ENCODE assay signal across 14 mouse cellular contexts in the genomic region with DNA sequence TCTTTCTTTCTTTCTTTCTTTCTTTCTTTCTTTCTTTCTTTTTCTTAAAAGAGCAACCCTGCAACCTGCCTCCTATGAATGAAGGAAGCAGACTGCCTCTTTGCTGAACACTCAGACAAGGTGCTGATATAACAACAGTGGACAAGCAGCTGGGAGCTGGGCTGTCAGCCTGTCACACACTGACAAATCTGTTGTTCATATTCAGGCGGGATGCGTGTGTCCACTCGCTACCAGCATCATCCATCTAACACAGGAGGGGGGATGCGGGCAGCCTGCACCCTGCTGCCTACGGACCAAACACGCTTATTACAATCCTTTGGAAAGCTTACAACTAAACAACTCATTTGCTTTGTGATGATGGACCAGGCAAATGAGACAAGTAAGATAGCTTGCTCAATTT.
"Had no signal": no experiment of that assay in that cellular context is flagged by ENCODE, and none has a peak within 500 bp of the region (broad histone marks: within the 10 kb centered on the region; RNA-seq: fewer than 3 reads in every experiment).

No protein-coding gene starts in this region.

- H3K36me3 ChIP-seq: liver, embryonic 13.5 days; midbrain, embryonic 12.5 days; neural tube, embryonic 12.5 days; neural tube, embryonic 15.5 days had no signal

- H3K27ac ChIP-seq: kidney, postnatal 0 days; layer of hippocampus, adult 2 months; liver, embryonic 13.5 days; midbrain, embryonic 12.5 days; neural tube, embryonic 12.5 days; neural tube, embryonic 15.5 days had no signal

- H3K9ac ChIP-seq: liver, embryonic 13.5 days; midbrain, embryonic 12.5 days; neural tube, embryonic 12.5 days; neural tube, embryonic 15.5 days had no signal

- H3K4me2 ChIP-seq: liver, embryonic 13.5 days; midbrain, embryonic 12.5 days; neural tube, embryonic 12.5 days; neural tube, embryonic 15.5 days had no signal

- H3K9me3 ChIP-seq: liver, embryonic 13.5 days; midbrain, embryonic 12.5 days; neural tube, embryonic 12.5 days; neural tube, embryonic 15.5 days had no signal

- H3K4me3 ChIP-seq: layer of hippocampus, adult 2 months; liver, embryonic 13.5 days; midbrain, embryonic 12.5 days; neural tube, embryonic 12.5 days; neural tube, embryonic 15.5 days had no signal

- DNase-seq: kidney, adult 2 months; kidney, postnatal 25 days; layer of hippocampus, adult 9-11 months; liver, embryonic 13.5 days; lung, adult 2 months; lung, postnatal 14 days; lung, postnatal 4 days; thymus, adult 18-20 months; thymus, postnatal 36 days had no signal

- H3K4me1 ChIP-seq: liver, embryonic 13.5 days had no signal

- H3K27me3 ChIP-seq: liver, embryonic 13.5 days; midbrain, embryonic 12.5 days; neural tube, embryonic 12.5 days; neural tube, embryonic 15.5 days had no signal
